Mouse (Mus musculus) embryonic fibroblast, embryonic 13.5 days (primary cell): ENCODE results near the gene Agpat4.

Experiments used
- CTCF ChIP-seq: IDR thresholded peaks from 2 replicates; pipeline ENCODE4 v1.5.1; 2011; ENCODE audit warnings: mild to moderate bottlenecking, control low read depth, low read length, moderate library complexity, borderline replicate concordance; ENCODE audit not compliant: insufficient read depth
- POLR2A ChIP-seq: IDR thresholded peaks from 2 replicates; pipeline ENCODE4 v1.6.1; 2011; ENCODE audit warnings: low read depth, mild to moderate bottlenecking, control low read depth, low read length, moderate library complexity

DNA sequence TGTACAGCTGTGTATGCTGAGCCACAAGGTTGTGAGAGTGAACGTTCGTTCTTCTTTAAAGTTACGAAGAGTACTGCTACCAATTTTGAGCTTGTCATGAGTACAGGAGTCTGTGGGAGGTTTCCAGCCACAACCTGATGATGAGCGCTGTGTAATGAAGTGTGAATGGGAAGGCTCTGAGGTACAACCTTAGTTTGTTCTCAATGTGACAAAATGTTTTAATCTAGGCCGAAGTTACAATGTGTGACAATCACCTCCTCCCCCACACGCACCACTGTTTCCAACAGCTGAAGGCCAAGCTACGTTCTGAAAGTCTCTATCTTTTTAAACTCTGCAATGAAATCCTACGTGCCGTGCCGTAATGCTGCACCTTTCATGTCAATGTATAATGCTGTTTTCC is 16.2 kb upstream of the Agpat4 start:
- TF ChIP-seq CTCF (no peak), POLR2A (no peak)
